Mouse (Mus musculus) gastrocnemius, postnatal 36 days (tissue): ENCODE data around the gene Senp1. TPM values are rescaled to one million over a fixed set of nuclear protein-coding genes. Genes with fewer than 3 reads are reported as not detected.

Source experiments
- DNase-seq, 2 experiments: peaks; one replicate each; pipeline ENCODE4 v3.0.0; 2022
- intact Hi-C: fragments of 180-260 bp; cut with DNase I; formaldehyde crosslinking; loops from one replicate; pipeline ENCODE4 v1.15.1; 2025
- long read RNA-seq, 2 experiments: library from polyadenylated mRNA; stranded (forward); transcript quantifications; one replicate each; pipeline ENCODE4 v2.0.0; 2021
- total RNA-seq, 2 experiments: library from RNA; stranded (reverse); gene quantifications; 2 replicates each; pipeline ENCODE4 v1.2.3; 2021

The Senp1 gene
- total RNA-seq, result 1 to 10 TPM; 6.0 to 8.1 TPM
- long read RNA-seq, experiment 1, partial matches to known transcripts, result 0 of 5 reads
- long read RNA-seq, experiment 1, other reads (novel, unspliced or antisense), result 3 of 5 reads
- long read RNA-seq, experiment 2, partial matches to known transcripts, result 0 of 2 reads
- long read RNA-seq, experiment 2, other reads (novel, unspliced or antisense), result 2 of 2 reads

DNA sequence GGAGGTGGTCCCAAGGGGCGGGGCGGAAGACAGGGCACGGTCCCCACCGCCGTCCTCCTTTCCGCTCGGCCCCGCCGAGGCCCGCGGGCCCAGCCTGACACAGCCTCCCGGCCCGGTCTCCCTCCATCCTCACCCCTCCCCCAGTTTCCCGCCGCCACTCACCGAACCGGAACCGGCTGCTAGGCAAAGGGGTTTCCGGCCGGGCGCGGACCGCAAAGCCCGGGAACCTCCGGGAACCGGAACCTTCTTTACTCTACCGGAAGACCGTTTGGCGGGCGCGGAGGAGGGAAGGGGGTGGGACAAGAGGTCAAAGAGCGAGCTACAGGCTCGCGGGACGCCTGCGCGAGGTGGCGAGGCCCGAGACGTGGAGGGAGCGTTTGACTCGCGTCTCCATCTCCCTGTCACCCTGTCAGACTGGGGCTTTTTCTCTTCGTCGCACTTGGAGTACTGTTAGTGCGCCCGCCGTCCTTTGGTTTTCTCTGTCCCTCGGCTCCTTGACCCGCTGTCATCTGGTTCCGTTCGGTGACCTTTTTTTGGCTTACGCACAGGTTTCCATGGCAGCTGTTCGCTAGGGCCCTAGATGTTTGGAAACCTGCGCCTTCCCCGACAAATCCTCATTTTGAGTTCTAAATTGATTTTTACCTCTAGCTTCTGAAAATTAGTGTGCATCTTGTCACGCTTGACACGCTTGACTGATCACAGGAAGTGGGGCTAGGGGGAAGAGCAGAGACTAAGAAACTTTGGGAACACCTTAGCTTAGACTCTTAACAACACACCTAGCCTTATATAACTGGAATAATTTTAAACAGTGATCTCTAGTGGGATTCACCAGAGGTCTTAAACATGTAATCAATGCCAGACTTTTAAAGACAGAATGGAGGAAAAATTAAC, at the start of gene Senp1:
Gene Senp1, minus strand, starts transcription at position 624 of the 891 bp plus-strand sequence.
- intact Hi-C loops, result loop anchor here (5.0 kb wide), 1 partner anchor 79 kb away; no protein-coding TSS in a partner anchor
- DNase-seq, result peak; percentile 85 to 88

DNA sequence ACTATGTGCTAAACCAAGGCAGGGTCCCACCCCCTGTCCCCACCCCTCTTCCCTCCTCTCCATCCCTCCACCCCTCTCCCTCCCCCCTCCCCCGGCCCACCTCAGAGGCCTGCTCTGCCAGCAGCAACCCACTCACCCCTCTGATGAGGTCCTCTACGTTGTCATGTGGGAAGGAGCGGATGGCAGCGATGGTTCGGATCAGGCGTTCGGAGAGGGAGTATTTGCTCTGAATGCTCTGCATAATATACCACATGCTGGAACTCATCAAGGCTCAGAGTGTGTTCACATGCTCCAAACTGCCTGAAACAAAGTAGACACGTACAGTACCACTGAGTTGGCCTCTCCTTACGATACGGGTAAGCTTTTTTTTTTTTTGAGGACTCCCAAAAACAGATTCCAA, 49.0 kb upstream of the Senp1 start:
- no peak for DNase-seq
- intact Hi-C loops, result no loop called here

DNA sequence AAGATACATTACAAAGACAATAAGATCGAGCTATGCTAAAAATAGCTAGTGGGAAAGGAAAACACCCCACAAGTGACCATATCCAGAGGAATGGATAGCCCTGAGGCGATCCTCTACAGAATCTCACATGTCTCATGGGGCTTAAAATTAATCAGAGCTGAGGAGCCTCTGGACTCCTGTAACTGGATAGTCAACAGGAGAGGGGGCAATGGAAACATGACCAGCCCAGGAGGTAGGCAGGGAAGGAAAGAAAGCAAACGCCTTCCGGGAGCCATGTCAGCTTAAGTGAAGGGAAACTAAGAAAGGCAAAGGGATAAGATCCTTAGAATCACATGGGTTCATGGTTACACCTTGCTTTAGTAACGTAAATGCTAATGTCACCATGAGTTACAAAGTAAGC, 47.3 kb upstream of the Senp1 start:
- DNase-seq, result no peak
- intact Hi-C loops, result no loop called here

DNA sequence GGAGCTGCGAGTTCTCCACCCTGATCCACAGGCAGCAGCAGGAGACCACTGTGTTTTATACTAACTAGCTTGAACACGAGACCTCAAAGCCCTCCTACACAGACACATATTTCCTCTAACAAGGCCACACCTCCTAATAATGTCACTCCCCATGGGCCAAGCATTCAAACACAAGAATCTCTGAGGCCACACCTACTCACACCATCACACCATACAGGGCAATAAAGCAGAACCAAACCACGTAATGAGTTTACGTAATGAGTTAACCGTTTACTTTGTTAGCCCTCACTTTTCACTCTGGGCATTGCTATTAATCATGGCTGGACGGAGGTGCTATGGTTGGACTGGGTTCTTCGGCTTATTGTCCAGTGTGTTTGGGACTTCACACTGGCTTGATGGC, 46.2 kb upstream of the Senp1 start:
- DNase-seq, result no peak
- intact Hi-C loops, result no loop called here

DNA sequence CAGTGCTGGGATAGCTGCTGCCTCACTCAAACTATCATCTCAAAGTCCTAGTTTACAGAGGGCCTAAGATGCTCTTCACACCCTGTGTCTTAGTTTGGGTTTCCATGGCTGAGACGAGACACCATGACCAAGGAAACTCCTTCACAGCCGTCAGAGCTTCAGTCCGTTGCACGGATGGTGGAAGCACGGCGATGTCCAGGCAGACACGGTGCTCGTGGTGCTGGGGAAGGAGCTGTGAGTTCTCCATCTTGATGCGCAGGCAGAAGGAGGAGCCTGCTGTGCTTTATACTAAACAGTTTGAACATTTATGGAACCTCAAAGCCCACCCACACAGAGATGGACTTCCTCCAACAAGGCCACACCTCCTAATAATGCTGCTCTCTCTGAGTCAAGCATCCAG, 43.3 kb upstream of the Senp1 start:
- DNase-seq, result no peak
- intact Hi-C loops, result no loop called here

- intact Hi-C loops, result no loop called here
- DNase-seq, result no peak
These were observed 42.1 kb upstream of the Senp1 start for GRCm38 (mm10) chr15:98135671-98136070.

DNA sequence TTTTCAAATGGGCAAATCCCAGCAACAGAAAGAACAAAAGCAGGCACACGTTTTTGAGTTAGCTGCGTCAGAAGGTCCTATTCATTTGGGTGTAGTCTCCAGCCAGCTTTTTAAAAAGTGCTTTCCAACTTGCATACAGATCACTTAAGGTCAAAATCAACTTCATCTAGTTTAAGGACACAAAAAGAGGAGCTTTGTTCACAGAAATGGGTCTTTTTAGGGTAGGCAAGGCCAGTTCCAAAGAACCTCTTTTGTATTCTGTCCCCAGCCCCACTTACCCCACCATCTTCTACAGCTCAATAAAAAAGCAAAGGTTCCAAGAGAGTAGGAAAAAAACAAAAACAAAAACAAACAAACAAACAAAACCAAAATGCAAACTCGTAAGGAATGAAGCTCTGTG, 41.1 kb upstream of the Senp1 start:
- DNase-seq, result no peak
- intact Hi-C loops, result no loop called here

DNA sequence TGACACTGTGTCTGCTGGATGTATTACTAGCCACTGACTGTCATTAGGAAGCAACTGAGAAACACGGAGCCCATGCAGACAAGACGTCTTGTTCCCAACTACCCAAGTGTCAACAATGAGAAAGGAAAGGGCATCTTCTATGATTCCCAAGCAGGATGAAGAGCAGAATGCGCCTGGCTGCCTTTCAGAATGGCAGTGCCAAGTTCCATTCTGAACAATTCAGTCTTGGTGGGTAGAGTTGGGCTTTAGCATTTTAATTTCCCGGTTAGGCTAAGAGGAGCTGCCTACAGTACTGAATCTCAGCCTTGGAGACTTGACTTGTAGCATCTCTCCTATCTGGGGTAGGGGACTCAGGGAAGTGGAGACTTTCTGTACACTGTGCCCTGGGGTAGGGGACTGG, 40.5 kb upstream of the Senp1 start:
- intact Hi-C loops, result no loop called here
- no peak for DNase-seq

GRCm38 (mm10) chr15:98133471-98133870, 39.9 kb upstream of the Senp1 start:
- no peak for DNase-seq
- intact Hi-C loops, result no loop called here

DNA sequence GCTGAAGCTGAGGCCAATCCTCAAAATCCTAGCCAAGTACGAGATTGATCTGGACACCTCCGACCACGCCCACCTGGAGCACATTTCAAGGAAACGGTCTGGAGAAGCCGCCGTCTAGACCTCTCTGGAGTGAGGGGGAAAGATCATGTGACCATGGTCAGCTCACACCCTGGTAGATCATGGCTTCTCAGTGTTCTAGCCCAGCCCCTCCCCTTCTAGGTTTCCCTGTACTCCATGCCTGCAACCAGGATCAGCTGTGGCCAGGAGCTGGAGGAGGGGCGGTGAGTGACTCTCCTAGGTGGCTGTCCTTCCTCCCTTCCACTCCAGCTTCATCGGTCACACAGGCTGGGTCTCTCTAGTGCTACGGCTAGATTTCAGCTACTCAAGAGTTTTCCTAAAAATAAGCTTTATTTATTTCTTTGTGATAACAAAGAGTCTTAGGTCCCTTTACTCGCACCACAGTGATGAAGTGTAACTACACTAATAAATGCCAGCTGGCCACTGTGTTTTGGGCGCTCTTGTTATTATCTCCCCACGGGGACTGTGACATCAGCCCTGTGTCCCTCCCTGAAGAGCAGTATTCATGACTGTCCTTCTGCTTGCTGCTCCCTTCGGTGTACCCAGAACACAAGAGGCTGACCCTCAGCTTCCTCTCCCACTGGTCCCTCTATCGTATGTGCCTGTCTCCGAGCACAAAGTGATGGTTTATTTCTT, 38.6 kb upstream of the Senp1 start:
- intact Hi-C loops, result no loop called here
- no peak for DNase-seq

GRCm38 (mm10) chr15:98131451-98131850, 37.9 kb upstream of the Senp1 start:
- no peak for DNase-seq
- intact Hi-C loops, result no loop called here

DNA sequence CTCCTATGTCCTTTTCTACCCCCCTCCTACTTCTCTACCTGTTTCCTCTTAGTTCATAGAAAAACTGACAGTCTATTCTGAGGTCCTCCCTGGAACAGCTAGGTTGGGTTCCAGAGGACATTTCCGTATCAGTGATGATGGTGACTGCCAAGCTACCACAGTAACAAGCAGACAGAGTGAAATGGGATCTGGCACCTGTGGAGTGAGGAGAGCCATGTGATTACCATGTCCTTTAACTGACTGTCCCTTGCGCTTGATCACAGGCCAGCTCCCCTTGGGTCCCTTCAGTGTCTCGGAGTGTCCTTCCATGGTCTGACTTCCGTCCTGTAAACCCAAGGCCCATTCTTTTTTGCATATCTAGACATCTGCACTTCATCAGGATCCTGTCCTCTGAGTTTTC, 37.5 kb upstream of the Senp1 start:
- DNase-seq, result peak in 1 of 2 experiments; percentile 44
- intact Hi-C loops, result no loop called here

DNA sequence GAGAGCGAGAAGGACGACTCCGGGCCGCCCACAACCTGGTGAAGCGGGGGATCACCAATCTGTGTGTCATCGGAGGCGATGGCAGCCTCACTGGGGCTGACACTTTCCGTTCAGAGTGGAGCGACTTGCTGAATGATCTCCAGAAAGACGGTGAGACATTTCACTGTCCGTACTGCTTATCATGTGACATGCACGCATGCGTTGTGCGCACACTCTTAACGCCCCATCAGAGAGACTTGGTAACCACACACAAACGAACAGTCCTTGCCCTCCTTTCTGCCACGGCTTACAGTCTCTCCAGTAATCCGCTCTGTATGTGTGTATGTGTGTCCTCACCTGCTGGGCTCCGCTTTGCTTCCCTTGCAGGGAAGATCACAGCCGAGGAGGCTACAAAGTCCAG, 27.3 kb upstream of the Senp1 start:
- intact Hi-C loops, result no loop called here
- no peak for DNase-seq

DNA sequence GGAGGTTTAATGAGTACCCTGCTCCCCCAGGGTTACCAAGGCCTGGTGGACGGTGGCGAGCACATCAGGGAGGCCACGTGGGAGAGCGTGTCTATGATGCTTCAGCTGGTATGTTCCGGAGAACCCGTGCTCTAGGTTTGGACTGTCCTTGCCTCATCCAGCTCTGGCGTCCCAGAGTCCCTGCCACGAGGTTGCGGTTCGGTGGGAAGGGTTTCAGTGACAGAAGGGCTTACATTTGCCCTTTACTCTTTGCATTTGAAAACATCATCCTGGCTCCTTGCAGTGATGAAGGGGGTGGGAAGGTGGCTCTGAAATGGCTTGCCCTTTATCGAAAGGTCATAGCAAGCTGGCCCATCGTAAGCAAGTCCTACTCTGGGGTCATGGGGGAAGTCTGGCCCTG, 25.8 kb upstream of the Senp1 start:
- intact Hi-C loops, result no loop called here
- DNase-seq, result peak in 1 of 2 experiments; percentile 52

DNA sequence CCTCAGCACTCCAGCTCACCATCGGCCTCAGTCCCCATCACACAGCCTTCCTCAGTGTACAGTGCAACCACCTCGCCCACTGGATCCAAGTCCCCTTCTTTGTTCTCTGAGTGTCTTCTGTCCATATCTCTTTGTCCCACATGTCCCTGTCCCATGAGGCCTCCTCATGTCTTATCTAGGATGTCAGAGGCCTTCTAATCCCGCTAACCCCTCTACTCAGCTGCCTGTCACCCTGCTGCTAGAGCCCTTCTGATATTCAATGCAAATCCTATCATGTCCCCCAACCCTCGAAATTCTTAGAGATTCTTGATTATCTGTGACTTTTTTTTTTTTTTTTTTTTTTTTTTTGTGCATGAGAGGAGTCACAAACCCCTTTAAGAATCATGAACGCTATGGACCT, 22.7 kb upstream of the Senp1 start:
- no peak for DNase-seq
- intact Hi-C loops, result no loop called here

- intact Hi-C loops, result no loop called here
- no peak for DNase-seq
These were observed 22.2 kb upstream of the Senp1 start for GRCm38 (mm10) chr15:98115779-98116163.

DNA sequence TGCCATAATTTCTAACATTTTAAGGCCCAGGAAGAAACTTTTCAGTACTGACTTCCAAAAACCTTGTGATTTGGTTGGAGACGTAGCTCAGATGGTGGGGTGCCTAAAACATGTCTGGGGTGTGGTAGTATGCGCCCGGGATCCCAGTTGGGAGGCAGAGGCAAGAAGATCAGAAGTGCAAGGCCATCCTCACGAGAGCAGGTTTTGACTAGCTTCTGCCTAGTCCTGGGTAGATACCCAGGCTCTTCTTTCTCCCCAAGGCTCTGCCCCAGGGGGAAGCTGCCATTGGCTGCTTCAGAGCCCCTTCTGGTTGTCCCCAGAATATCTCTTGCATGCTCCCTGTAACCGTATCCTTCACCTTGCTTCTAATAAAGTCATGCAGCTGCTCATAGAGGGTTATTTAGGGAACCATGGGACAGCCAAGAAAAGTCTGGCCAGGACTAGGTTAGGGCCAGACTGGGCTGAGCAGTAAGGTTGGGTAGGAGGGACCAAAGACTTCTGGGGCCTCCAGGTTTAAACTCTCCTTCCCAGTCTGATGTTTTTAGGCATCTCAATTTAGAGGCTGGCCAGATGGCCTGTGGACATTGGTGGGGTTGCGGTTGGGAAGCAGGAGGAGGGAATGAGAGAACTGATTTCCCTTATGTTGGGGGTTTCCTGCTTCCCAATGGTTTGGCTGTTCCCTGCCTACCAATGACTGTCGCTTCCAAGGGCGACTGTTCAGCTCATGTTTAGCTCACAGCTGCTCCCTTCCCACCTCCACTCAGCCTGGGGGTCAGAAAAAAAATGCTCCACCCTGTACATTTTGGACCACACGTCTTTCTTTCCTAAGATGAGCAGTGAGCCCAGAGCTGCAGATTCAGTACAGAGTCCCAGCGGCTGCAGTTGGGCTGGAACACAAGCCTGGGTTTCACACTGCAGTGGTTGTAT, 21.6 kb upstream of the Senp1 start:
- intact Hi-C loops, result loop anchor here (5.0 kb wide), 1 partner anchor 32 kb away; no protein-coding TSS in a partner anchor
- DNase-seq, result no peak

- intact Hi-C loops, result loop anchor here (5.0 kb wide), 1 partner anchor 33 kb away; no protein-coding TSS in a partner anchor
- no peak for DNase-seq
These were observed 20.7 kb upstream of the Senp1 start for GRCm38 (mm10) chr15:98114098-98114851.

DNA sequence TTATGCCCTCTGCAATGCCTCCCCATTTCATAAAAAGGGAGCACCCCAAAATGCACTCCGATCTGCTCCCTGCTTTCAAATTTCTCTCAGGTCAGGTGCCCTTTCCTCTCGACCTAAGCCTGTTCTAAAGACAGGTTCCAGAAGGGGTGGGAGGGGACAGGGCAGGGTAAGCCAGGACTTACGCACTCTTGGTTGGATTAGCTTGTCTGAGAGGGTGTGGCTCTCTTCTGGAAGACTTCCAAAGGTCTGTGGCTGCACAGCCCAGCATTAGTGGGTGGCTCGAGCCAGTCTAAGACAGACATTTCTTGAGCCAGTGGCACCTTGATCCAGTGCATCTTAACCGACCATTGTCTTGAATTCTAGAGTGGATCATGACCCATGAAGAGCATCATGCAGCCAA, 18.2 kb upstream of the Senp1 start:
- DNase-seq, result no peak
- intact Hi-C loops, result loop anchor here (5.0 kb wide), 1 partner anchor 36 kb away; no protein-coding TSS in a partner anchor
